Mouse (Mus musculus) stomach, embryonic 16.5 days (tissue): ENCODE data around the gene Specc1l. TPM values are rescaled to one million over a fixed set of nuclear protein-coding genes. Genes with fewer than 3 reads are reported as not detected.

Experiments
- ATAC-seq: fragments of 200-750 bp; cut with Nextera tagmentation; 2 replicates; pipeline ENCODE4 v1.8.0; 2017; ENCODE audit warnings: moderate number of reproducible peaks, moderate TSS enrichment; ENCODE audit not compliant: insufficient read depth, low FRiP score
- H3K27ac ChIP-seq: fragments of 300-500 bp; sonication (generic); 2 replicates; pipeline ENCODE4 v1.5.1; 2014; ENCODE audit warnings: low read length
- H3K27me3 ChIP-seq: fragments of 300-500 bp; sonication (generic); 2 replicates; pipeline ENCODE4 v1.6.1; 2014; ENCODE audit warnings: low read length, control low read depth, mixed read lengths; ENCODE audit not compliant: control insufficient read depth, insufficient read depth
- H3K36me3 ChIP-seq: fragments of 300-500 bp; sonication (generic); 2 replicates; pipeline ENCODE4 v1.6.1; 2014; ENCODE audit warnings: low read length; ENCODE audit not compliant: control insufficient read depth, insufficient read depth
- H3K4me1 ChIP-seq: fragments of 300-500 bp; sonication (generic); 2 replicates; pipeline ENCODE4 v1.6.1; 2014; ENCODE audit warnings: low read length, control low read depth, mixed read lengths; ENCODE audit not compliant: control insufficient read depth, insufficient read depth
- H3K4me2 ChIP-seq: fragments of 300-500 bp; sonication (generic); 2 replicates; pipeline ENCODE4 v1.6.1; 2014; ENCODE audit warnings: low read depth, low read length, mixed read lengths
- H3K4me3 ChIP-seq: fragments of 300-500 bp; sonication (generic); replicated peaks from 2 replicates; pipeline ENCODE4 v1.5.1; 2014; ENCODE audit warnings: mild to moderate bottlenecking, low read length
- H3K9ac ChIP-seq: fragments of 300-500 bp; sonication (generic); 2 replicates; pipeline ENCODE4 v1.6.1; 2014; ENCODE audit warnings: low read length
- H3K9me3 ChIP-seq: fragments of 300-500 bp; sonication (generic); replicated peaks from 2 replicates; pipeline ENCODE4 v1.6.1; 2016; ENCODE audit warnings: low read length, control low read depth; ENCODE audit not compliant: control insufficient read depth
- WGBS: fragments of 180-500 bp; shearing (Covaris S2); extraction: QIAGEN DNeasy Blood & Tissue Kit; methylation state at CpG from one replicate; pipeline ENCODE4 v1.1.7; 2014; 5-methylcytosine and 5-hydroxymethylcytosine counted together
- polyA plus RNA-seq: library from polyadenylated mRNA; unstranded; fragments of >200 nt; fragmentation: Nextera tagmentation; extraction: Ambion mirVana; gene quantifications from 2 replicates; pipeline ENCODE4 v1.2.1, GENCODE M21; 2015

Gene Specc1l
- polyA plus RNA-seq, 1 experiment from 2014 or later = 29.5 TPM

- Histone ChIP-seq H3K27me3 (no peaks in the 10 kb centered on the region), H3K4me3 (no peak overlapping the region), H3K27ac (no peak overlapping the region), H3K4me1 (no peaks in the 10 kb centered on the region), H3K9me3 (no peaks in the 10 kb centered on the region), H3K9ac (no peak overlapping the region), H3K36me3 (0 out of 2 replicates have a peak, but pooled peaks cover 5% of the 10 kb centered on the region), H3K4me2 (no peak overlapping the region)
- 72% methylated on average over 13 of the region's 13 CpGs for WGBS
- no peak for ATAC-seq
Observed at GRCm38 (mm10) chr10:75252301-75253022, 40.6 kb downstream of the Specc1l start.

- Histone ChIP-seq H3K9ac (no peak overlapping the region), H3K4me3 (no peak overlapping the region), H3K4me2 (no peak overlapping the region), H3K9me3 (no peaks in the 10 kb centered on the region), H3K36me3 (no peaks in the 10 kb centered on the region), H3K27ac (no peak overlapping the region), H3K27me3 (no peaks in the 10 kb centered on the region), H3K4me1 (peaks cover 2% of the 10 kb centered on the region; the same call in 1 of the 2 replicates)
- WGBS = 67% methylated on average over 2 of the region's 2 CpGs
- ATAC-seq = no peak
Observed at GRCm38 (mm10) chr10:75255091-75255490, 43.2 kb downstream of the Specc1l start.

- H3K4me1 ChIP-seq = peaks cover 2% of the 10 kb centered on the region; the same call in 1 of the 2 replicates
Observed at GRCm38 (mm10) chr10:75257401-75257800, 45.5 kb downstream of the Specc1l start.

GRCm38 (mm10) chr10:75258241-75258640 is 46.4 kb downstream of the Specc1l start:
- no peaks in the 10 kb centered on the region for H3K9me3 ChIP-seq
- 74% methylated on average over 5 of the region's 5 CpGs for WGBS
- H3K36me3 ChIP-seq = peaks cover 16% of the 10 kb centered on the region
- no peak overlapping the region for H3K9ac ChIP-seq
- ATAC-seq = no peak
- H3K4me1 ChIP-seq = peaks cover 2% of the 10 kb centered on the region; the same call in 1 of the 2 replicates
- H3K4me2 ChIP-seq = no peak overlapping the region
- no peaks in the 10 kb centered on the region for H3K27me3 ChIP-seq
- no peak overlapping the region for H3K27ac ChIP-seq
- no peak overlapping the region for H3K4me3 ChIP-seq

More at GRCm38 (mm10) chr10:75257401-75257800, 45.5 kb downstream of the Specc1l start:
- Histone ChIP-seq H3K9me3 (no peaks in the 10 kb centered on the region), H3K27ac (no peak overlapping the region), H3K4me3 (no peak overlapping the region), H3K27me3 (no peaks in the 10 kb centered on the region), H3K9ac (no peak overlapping the region), H3K36me3 (peaks cover 7% of the 10 kb centered on the region; the same call in 1 of the 2 replicates), H3K4me2 (no peak overlapping the region)
- WGBS = 48% methylated on average over 3 of the region's 3 CpGs
- no peak for ATAC-seq

GRCm38 (mm10) chr10:75261268-75261667 is 49.4 kb downstream of the Specc1l start:
- Histone ChIP-seq H3K27ac (no peak overlapping the region), H3K4me1 (peaks cover 2% of the 10 kb centered on the region; the same call in 1 of the 2 replicates), H3K9ac (no peak overlapping the region), H3K27me3 (no peaks in the 10 kb centered on the region), H3K4me2 (no peak overlapping the region), H3K9me3 (no peaks in the 10 kb centered on the region), H3K4me3 (no peak overlapping the region), H3K36me3 (peaks cover 23% of the 10 kb centered on the region)
- ATAC-seq = no peak
- 96% methylated on average over 5 of the region's 5 CpGs for WGBS

- Histone ChIP-seq H3K4me2 (no peak overlapping the region), H3K36me3 (peaks cover 27% of the 10 kb centered on the region), H3K27ac (no peak overlapping the region), H3K27me3 (no peaks in the 10 kb centered on the region), H3K9ac (no peak overlapping the region), H3K4me3 (no peak overlapping the region), H3K4me1 (no peaks in the 10 kb centered on the region), H3K9me3 (no peaks in the 10 kb centered on the region)
- ATAC-seq = no peak
- WGBS = 81% methylated on average over 3 of the region's 3 CpGs
Observed at GRCm38 (mm10) chr10:75264993-75265555, 53.2 kb downstream of the Specc1l start.

GRCm38 (mm10) chr10:75273020-75273419 is 61.1 kb downstream of the Specc1l start:
- ATAC-seq = no peak
- Histone ChIP-seq H3K27ac (no peak overlapping the region), H3K9ac (no peak overlapping the region), H3K4me1 (no peaks in the 10 kb centered on the region), H3K4me2 (no peak overlapping the region), H3K9me3 (no peaks in the 10 kb centered on the region), H3K36me3 (peaks cover 12% of the 10 kb centered on the region; the same call in 1 of the 2 replicates), H3K27me3 (no peaks in the 10 kb centered on the region), H3K4me3 (no peak overlapping the region)
- 79% methylated on average over 4 of the region's 4 CpGs for WGBS

GRCm38 (mm10) chr10:75276427-75277013 is 64.6 kb downstream of the Specc1l start:
- ATAC-seq = no peak
- no peaks in the 10 kb centered on the region for H3K9me3 ChIP-seq
- 85% methylated on average over 12 of the region's 12 CpGs for WGBS
- no peaks in the 10 kb centered on the region for H3K27me3 ChIP-seq
- H3K36me3 ChIP-seq = peaks cover 9% of the 10 kb centered on the region; the same call in 1 of the 2 replicates
- H3K4me2 ChIP-seq = no peak overlapping the region
- H3K9ac ChIP-seq = no peak overlapping the region
- no peak overlapping the region for H3K4me3 ChIP-seq
- no peaks in the 10 kb centered on the region for H3K4me1 ChIP-seq
- H3K27ac ChIP-seq = no peak overlapping the region

- Histone ChIP-seq H3K27ac (no peak overlapping the region), H3K36me3 (peaks cover 9% of the 10 kb centered on the region; the same call in 1 of the 2 replicates), H3K4me1 (no peaks in the 10 kb centered on the region), H3K9me3 (no peaks in the 10 kb centered on the region), H3K4me3 (no peak overlapping the region), H3K9ac (no peak overlapping the region), H3K27me3 (no peaks in the 10 kb centered on the region), H3K4me2 (no peak overlapping the region)
- ATAC-seq = no peak
- 83% methylated on average over 1 of the region's 1 CpGs for WGBS
Observed at GRCm38 (mm10) chr10:75277501-75277900, 65.6 kb downstream of the Specc1l start.
